Comparison of ENCODE assay signal across 8 mouse cellular contexts in the genomic region with DNA sequence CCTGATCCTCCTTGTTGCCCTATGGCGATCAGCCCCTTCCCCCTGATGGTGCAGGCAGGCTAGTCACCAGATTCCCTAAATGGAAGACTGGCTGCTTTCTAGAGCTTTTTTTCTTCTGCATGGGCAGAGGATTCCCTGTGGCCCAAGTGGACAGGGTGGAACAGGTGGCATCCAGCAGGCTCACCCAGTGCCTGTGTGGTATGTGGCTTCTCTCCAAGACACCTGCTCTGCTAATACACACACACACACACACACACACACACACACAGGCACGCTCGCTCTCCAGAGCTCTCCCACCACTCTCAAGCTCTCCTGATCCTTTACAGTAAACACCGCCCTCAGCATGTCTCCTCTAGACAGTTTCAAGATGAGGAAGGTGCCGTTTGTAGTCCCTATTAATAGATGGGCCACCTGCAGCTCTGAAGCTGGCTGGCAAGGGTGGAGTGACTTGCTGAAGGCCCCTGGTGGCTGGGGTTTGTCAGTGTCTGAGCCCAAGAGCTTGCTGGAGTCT.
DNase-seq lines count a peak whose midpoint lies in the region; ATAC-seq and TF ChIP-seq lines count a peak whose summit lies in the region.
"Had no signal": no experiment of that assay in that cellular context is flagged by ENCODE, and none has a peak within 500 bp of the region (broad histone marks: within the 10 kb centered on the region; RNA-seq: fewer than 3 reads in every experiment).

No protein-coding gene starts in this region.

- H3K27ac ChIP-seq in CH12.LX (ENCODE audit: insufficient read depth, low read depth) = peak overlapping the region; percentile 59
- peak overlapping the region; percentile 65 for H3K27ac ChIP-seq in liver, embryonic 15.5 days (replicated peaks)
- no peak overlapping the region for H3K27ac ChIP-seq in layer of hippocampus, adult 2 months
- H3K27ac ChIP-seq: embryonic facial prominence, embryonic 12.5 days had no signal

- peaks cover 33 to 68% of the 10 kb centered on the region in 2 experiments for H3K4me1 ChIP-seq in CH12.LX (ENCODE audit: control insufficient read depth in 1 of 2, insufficient read depth in 2 of 2)
- H3K4me1 ChIP-seq in liver, embryonic 15.5 days (replicated peaks) = peaks cover 65% of the 10 kb centered on the region

- no peaks in the 10 kb centered on the region for H3K79me2 ChIP-seq in CH12.LX (replicated peaks; ENCODE audit: control insufficient read depth, extremely low read depth, insufficient read depth, poor library complexity, severe bottlenecking)

- no peaks in the 10 kb centered on the region for H3K36me3 ChIP-seq in CH12.LX (replicated peaks in 1 of 2; ENCODE audit: control insufficient read depth in 1 of 2, insufficient read depth in 1 of 2, low read length in 1 of 2)
- no peaks in the 10 kb centered on the region for H3K36me3 ChIP-seq in liver, embryonic 15.5 days (replicated peaks)
- H3K36me3 ChIP-seq: embryonic facial prominence, embryonic 12.5 days had no signal

- dilution Hi-C loops in CH12.LX (cut with MboI; ENCODE audit: extremely low pct_ligation_motif_present, extremely low pct_unique_long_range_greater_than_20kb, low sequenced_read_pairs) = no loop called here

- WGBS in liver, embryonic 15.5 days (ENCODE audit: insufficient replicate concordance) = 50% methylated on average over 5 of the region's 5 CpGs

- peak; percentile 59 for TF ChIP-seq RAD21 in CH12.LX (IDR thresholded peaks at IDR 0.05; ENCODE audit: low read depth, low read length)

- no peak overlapping the region for H3K4me3 ChIP-seq in CH12.LX (replicated peaks in 1 of 3; ENCODE audit: low read depth in 2 of 3, low read length in 2 of 3, poor library complexity in 1 of 3)
- no peak overlapping the region for H3K4me3 ChIP-seq in liver, embryonic 15.5 days (replicated peaks)
- no peak overlapping the region for H3K4me3 ChIP-seq in layer of hippocampus, adult 2 months
- H3K4me3 ChIP-seq: embryonic facial prominence, embryonic 12.5 days had no signal

- no peaks in the 10 kb centered on the region for H3K9me3 ChIP-seq in CH12.LX (replicated peaks; ENCODE audit: low read length)
- H3K9me3 ChIP-seq in liver, embryonic 15.5 days (replicated peaks) = no peaks in the 10 kb centered on the region
- H3K9me3 ChIP-seq: embryonic facial prominence, embryonic 12.5 days had no signal

- DNase-seq in A20 (ENCODE audit: low read depth, low spot score) = peak; percentile 94
- peak; percentile 91 for DNase-seq in CH12.LX (ENCODE audit: extremely low read depth)
- peak; percentile 85 to 86 for DNase-seq in spleen, postnatal 36 days (ENCODE audit: low spot score in 2 of 2)
- DNase-seq in adrenal gland, adult 8-10 months = no peak
- DNase-seq in layer of hippocampus, adult 2 months (ENCODE audit: low spot score in 2 of 2) = no peak

- TF ChIP-seq POLR2A in CH12.LX (IDR thresholded peaks at IDR 0.05; ENCODE audit: low read depth, low read length) = no peak

- peak overlapping the region; percentile 45 for H3K4me2 ChIP-seq in CH12.LX (ENCODE audit: insufficient read depth, low read depth, poor library complexity, severe bottlenecking)
- no peak overlapping the region; the same call in 1 of the 2 replicates for H3K4me2 ChIP-seq in liver, embryonic 15.5 days
- H3K4me2 ChIP-seq: embryonic facial prominence, embryonic 12.5 days had no signal

- peak in 1 of 2 experiments; percentile 61; a peak in 2 of 4 replicates for TF ChIP-seq CTCF in CH12.LX (conservative IDR thresholded peaks at IDR 0.05 in 1 of 2, IDR thresholded peaks at IDR 0.05 in 1 of 2; ENCODE audit: low read depth in 2 of 2, low read length in 2 of 2)
- no peak for TF ChIP-seq CTCF in layer of hippocampus, adult 2 months (conservative IDR thresholded peaks at IDR 0.05)

- no peaks in the 10 kb centered on the region for H3K27me3 ChIP-seq in CH12.LX (replicated peaks)
- H3K27me3 ChIP-seq in liver, embryonic 15.5 days = no peaks in the 10 kb centered on the region

- ATAC-seq in granulocyte monocyte progenitor cell, adult 5-6 weeks (replicated peaks; ENCODE audit: poor library complexity, severe bottlenecking) = peak; percentile 43
- ATAC-seq in liver, embryonic 15.5 days (ENCODE audit: insufficient read depth) = no peak

- in situ Hi-C loops in CH12.LX (cut with MboI; ENCODE audit: low pct_ligation_motif_present, low pct_unique_long_range_greater_than_20kb, low sequenced_read_pairs) = loop anchor here (10.0 kb wide), 1 partner anchor 83 kb away; no protein-coding TSS in a partner anchor

- TF ChIP-seq EP300 in CH12.LX (IDR thresholded peaks at IDR 0.05; ENCODE audit: low read length) = peak; percentile 77

- no peak overlapping the region for H3K9ac ChIP-seq in CH12.LX (ENCODE audit: insufficient read depth, low read depth)
- no peak overlapping the region for H3K9ac ChIP-seq in liver, embryonic 15.5 days
- H3K9ac ChIP-seq: embryonic facial prominence, embryonic 12.5 days had no signal

TF ChIP-seq in CH12.LX, 34 proteins besides CTCF, POLR2A, EP300 and RAD21:
- TF ChIP-seq IRF4 (IDR thresholded peaks at IDR 0.05; ENCODE audit: low read depth, low read length) (peak; percentile 82), MEF2A (IDR thresholded peaks at IDR 0.05; ENCODE audit: borderline replicate concordance, low read depth, low read length) (peak; percentile 97), UBTF (IDR thresholded peaks at IDR 0.05; ENCODE audit: low read depth, low read length) (no peak), BHLHE40 (IDR thresholded peaks at IDR 0.05; ENCODE audit: low read depth, low read length) (peak; percentile 56; the same call in 1 of the 2 replicates), ETS1 (conservative IDR thresholded peaks at IDR 0.05; ENCODE audit: low read depth, low read length) (peak; percentile 61; the same call in 1 of the 2 replicates), TBP (conservative IDR thresholded peaks at IDR 0.05; ENCODE audit: low read depth, low read length) (no peak), CHD1 (IDR thresholded peaks at IDR 0.05; ENCODE audit: low read depth, low read length) (no peak), SMC3 (IDR thresholded peaks at IDR 0.05; ENCODE audit: low read depth, low read length) (peak; percentile 39), MAX (IDR thresholded peaks at IDR 0.05; ENCODE audit: low read length) (peak; percentile 33; the same call in 1 of the 2 replicates), KAT2A (IDR thresholded peaks at IDR 0.05; ENCODE audit: insufficient replicate concordance, low read length) (no peak), TCF12 (IDR thresholded peaks at IDR 0.05; ENCODE audit: low read depth, low read length) (peak; percentile 91), JUN (IDR thresholded peaks at IDR 0.05; ENCODE audit: insufficient read depth, low read depth, low read length) (peak; percentile 37)

Comparison
In these comparisons a context has a peak if more than half of its experiments do, and no peak if none do; other contexts are left out.
1. DNase-seq: peak in A20 (single experiment), CH12.LX (single experiment) and spleen, postnatal 36 days (2 of 2); none in adrenal gland, adult 8-10 months (single experiment) and layer of hippocampus, adult 2 months (0 of 2).